Mouse (Mus musculus): ENCODE measurements around the gene Ppp1r14b. TPM values are rescaled to one million over a fixed set of nuclear protein-coding genes. Genes with fewer than 3 reads are reported as not detected.

Ppp1r14b gene
- 10 to 100 TPM; 51.5 to 55.6 TPM for total RNA-seq (2021)

- DNase-seq (ENCODE audit: low spot score in 2 of 2): peak; percentile 75 to 80
- intact Hi-C loops (cut with DNase I): no loop called here
Observed at GRCm38 (mm10) chr19:6974211-6975205, at the start of gene Ppp1r14b. Gene Ppp1r14b, plus strand, starts transcription at chr19:6974968.

GRCm38 (mm10) chr19:6925307-6925573 lies 49.5 kb upstream of the Ppp1r14b start, which contains the start of gene Catsperz:
Gene Catsperz, minus strand, starts transcription at chr19:6925380.
- DNase-seq (ENCODE audit: low spot score in 2 of 2): no peak
- intact Hi-C loops (cut with DNase I): loop anchor here (10.0 kb wide), 1 partner anchor 100 kb away; no protein-coding TSS in a partner anchor

- intact Hi-C loops (cut with DNase I): loop anchor here (10.0 kb wide), 1 partner anchor 99 kb away; no protein-coding TSS in a partner anchor
- no peak for DNase-seq (ENCODE audit: low spot score in 2 of 2)
Observed at GRCm38 (mm10) chr19:6925611-6926329, 49.0 kb upstream of the Ppp1r14b start.

- intact Hi-C loops (cut with DNase I): loop anchor here (10.0 kb wide), 1 partner anchor 98 kb away; no protein-coding TSS in a partner anchor
- no peak for DNase-seq (ENCODE audit: low spot score in 2 of 2)
Observed at GRCm38 (mm10) chr19:6926559-6927255, 48.1 kb upstream of the Ppp1r14b start.

GRCm38 (mm10) chr19:6928080-6928479 lies 46.7 kb upstream of the Ppp1r14b start:
- intact Hi-C loops (cut with DNase I): loop anchor here (10.0 kb wide), 1 partner anchor 97 kb away; no protein-coding TSS in a partner anchor
- no peak for DNase-seq (ENCODE audit: low spot score in 2 of 2)

GRCm38 (mm10) chr19:6931002-6931401 lies 43.8 kb upstream of the Ppp1r14b start:
- intact Hi-C loops (cut with DNase I): loop anchor here (5.0 to 10.0 kb wide), 2 partner anchors 436 to 509 kb away; no protein-coding TSS in a partner anchor

GRCm38 (mm10) chr19:6932018-6932417 lies 42.8 kb upstream of the Ppp1r14b start:
- DNase-seq (ENCODE audit: low spot score in 2 of 2): no peak
- intact Hi-C loops (cut with DNase I): loop anchor here (5.0 to 10.0 kb wide), 2 partner anchors 437 to 510 kb away; no protein-coding TSS in a partner anchor

More at GRCm38 (mm10) chr19:6931002-6931401, 43.8 kb upstream of the Ppp1r14b start:
- no peak for DNase-seq (ENCODE audit: low spot score in 2 of 2)

- intact Hi-C loops (cut with DNase I): loop anchor here (5.0 to 10.0 kb wide), 2 partner anchors 438 to 511 kb away; no protein-coding TSS in a partner anchor
- peak in 1 of 2 experiments; percentile 78 for DNase-seq (ENCODE audit: low spot score in 2 of 2)
Observed at GRCm38 (mm10) chr19:6933102-6933435, 41.7 kb upstream of the Ppp1r14b start.

- intact Hi-C loops (cut with DNase I): loop anchor here (5.0 to 10.0 kb wide), 2 partner anchors 439 to 511 kb away; no protein-coding TSS in a partner anchor
- peak; percentile 73 to 79 for DNase-seq (ENCODE audit: low spot score in 2 of 2)
Observed at GRCm38 (mm10) chr19:6933436-6934194, 41.2 kb upstream of the Ppp1r14b start.

- DNase-seq (ENCODE audit: low spot score in 2 of 2): no peak
- intact Hi-C loops (cut with DNase I): loop anchor here (5.0 to 10.0 kb wide), 2 partner anchors 440 to 512 kb away; no protein-coding TSS in a partner anchor
Observed at GRCm38 (mm10) chr19:6934195-6934977, 40.4 kb upstream of the Ppp1r14b start, which contains the start of gene Kcnk4. Gene Kcnk4, minus strand, starts transcription at chr19:6934515.

- DNase-seq (ENCODE audit: low spot score in 2 of 2): no peak
- intact Hi-C loops (cut with DNase I): loop anchor here (10.0 kb wide), 1 partner anchor 441 kb away; no protein-coding TSS in a partner anchor
Observed at GRCm38 (mm10) chr19:6936299-6936698, 38.5 kb upstream of the Ppp1r14b start.

GRCm38 (mm10) chr19:6937541-6938465 lies 37.0 kb upstream of the Ppp1r14b start:
- DNase-seq (ENCODE audit: low spot score in 2 of 2): no peak
- intact Hi-C loops (cut with DNase I): loop anchor here (10.0 kb wide), 1 partner anchor 443 kb away; no protein-coding TSS in a partner anchor

- no peak for DNase-seq (ENCODE audit: low spot score in 2 of 2)
- intact Hi-C loops (cut with DNase I): loop anchor here (10.0 kb wide), 2 partner anchors 445 to 695 kb away; partner anchors contain the start of gene Atg2a
Observed at GRCm38 (mm10) chr19:6939106-6940002, 35.4 kb upstream of the Ppp1r14b start.

GRCm38 (mm10) chr19:6940396-6941351 lies 34.1 kb upstream of the Ppp1r14b start:
- DNase-seq (ENCODE audit: low spot score in 2 of 2): no peak
- intact Hi-C loops (cut with DNase I): loop anchor here (1.0 to 10.0 kb wide), 2 partner anchors 19 to 696 kb away; partner anchors contain the start of genes Atg2a and Esrra

All from left cerebral cortex, postnatal 36 days (tissue).